Mouse (Mus musculus) stomach, postnatal 0 days (tissue): Measurements from ENCODE around the gene Cblb. TPM values are rescaled to one million over a fixed set of nuclear protein-coding genes. Genes with fewer than 3 reads are reported as not detected.

Experiments
- ATAC-seq: fragments of 200-750 bp; cut with Nextera tagmentation; 2 replicates; pipeline ENCODE4 v1.8.0; 2017; ENCODE audit not compliant: low FRiP score, low TSS enrichment
- DNase-seq: peaks from one replicate; pipeline ENCODE4 v3.0.0-alpha.2; 2016; ENCODE audit warnings: low spot score
- H3K27ac ChIP-seq: fragments of 300-500 bp; sonication (generic); replicated peaks from 2 replicates; pipeline ENCODE4 v1.5.1; 2014; ENCODE audit warnings: mild to moderate bottlenecking, control low read depth
- H3K27me3 ChIP-seq: fragments of 300-500 bp; sonication (generic); 2 replicates; pipeline ENCODE4 v1.6.1; 2014; ENCODE audit warnings: low read length; ENCODE audit not compliant: control insufficient read depth, insufficient read depth
- H3K36me3 ChIP-seq: fragments of 300-500 bp; sonication (generic); 2 replicates; pipeline ENCODE4 v1.6.1; 2014; ENCODE audit warnings: low read length, mixed read lengths; ENCODE audit not compliant: control insufficient read depth, insufficient read depth
- H3K4me1 ChIP-seq: fragments of 300-500 bp; sonication (generic); replicated peaks from 2 replicates; pipeline ENCODE4 v1.6.1; 2014; ENCODE audit warnings: antibody characterized with exemption; ENCODE audit not compliant: control insufficient read depth, insufficient read depth
- H3K4me2 ChIP-seq: fragments of 300-500 bp; sonication (generic); replicated peaks from 2 replicates; pipeline ENCODE4 v1.6.1; 2014; ENCODE audit warnings: low read depth, mild to moderate bottlenecking, control low read depth, moderate library complexity
- H3K4me3 ChIP-seq: fragments of 300-500 bp; sonication (generic); 2 replicates; pipeline ENCODE4 v1.5.1; 2014; ENCODE audit warnings: low read depth, low read length, control low read depth
- H3K9ac ChIP-seq: fragments of 300-500 bp; sonication (generic); 2 replicates; pipeline ENCODE4 v1.6.1; 2014; ENCODE audit warnings: mild to moderate bottlenecking, low read length, control low read depth, mixed read lengths
- H3K9me3 ChIP-seq: fragments of 300-500 bp; sonication (generic); 2 replicates; pipeline ENCODE4 v1.6.1; 2016; ENCODE audit warnings: low read length; ENCODE audit not compliant: control insufficient read depth
- CTCF ChIP-seq: IDR thresholded peaks from 2 replicates; pipeline ENCODE4 v1.5.1; 2016; ENCODE audit warnings: antibody characterized with exemption, low read depth, mild to moderate bottlenecking, moderate library complexity
- EP300 ChIP-seq: optimal IDR thresholded peaks from 2 replicates; pipeline ENCODE3; 2016; ENCODE audit warnings: antibody characterized with exemption
- WGBS: fragments of 180-500 bp; shearing (Covaris S2); extraction: QIAGEN DNeasy Blood & Tissue Kit; methylation state at CpG from one replicate; pipeline ENCODE4 v1.1.7; 2014; 5-methylcytosine and 5-hydroxymethylcytosine counted together
- polyA plus RNA-seq: library from polyadenylated mRNA; unstranded; fragments of >200 nt; fragmentation: Nextera tagmentation; extraction: Ambion mirVana; gene quantifications from 2 replicates; pipeline ENCODE4 v1.2.1, GENCODE M21; 2015

Cblb gene
- polyA plus RNA-seq, 1 experiment from 2014 or later = 4.0 TPM

GRCm38 (mm10) chr16:52143101-52143500 is 112.1 kb downstream of the Cblb start:
- no peak overlapping the region for H3K4me3 ChIP-seq
- DNase-seq (no peak), ATAC-seq (no peak)
- H3K27ac ChIP-seq = no peak overlapping the region
- no peaks in the 10 kb centered on the region for H3K27me3 ChIP-seq
- TF ChIP-seq EP300 (no peak), CTCF (no peak)
- no peaks in the 10 kb centered on the region for H3K9me3 ChIP-seq
- H3K36me3 ChIP-seq = no peaks in the 10 kb centered on the region; the same call in 1 of the 2 replicates
- no peak overlapping the region for H3K4me2 ChIP-seq
- WGBS = 91% methylated on average over 13 of the region's 13 CpGs
- no peaks in the 10 kb centered on the region for H3K4me1 ChIP-seq
- H3K9ac ChIP-seq = no peak overlapping the region

GRCm38 (mm10) chr16:52143818-52144217 is 112.8 kb downstream of the Cblb start:
- ATAC-seq = no peak
- no peaks in the 10 kb centered on the region for H3K9me3 ChIP-seq
- no peak for TF ChIP-seq EP300
- no peak for TF ChIP-seq CTCF
- H3K4me3 ChIP-seq = no peak overlapping the region
- no peak for DNase-seq
- WGBS = 94% methylated on average over 3 of the region's 3 CpGs
- no peaks in the 10 kb centered on the region; the same call in 1 of the 2 replicates for H3K36me3 ChIP-seq
- H3K4me1 ChIP-seq = no peaks in the 10 kb centered on the region
- no peak overlapping the region for H3K27ac ChIP-seq
- H3K4me2 ChIP-seq = no peak overlapping the region
- H3K9ac ChIP-seq = no peak overlapping the region
- no peaks in the 10 kb centered on the region for H3K27me3 ChIP-seq

- no peak for DNase-seq
- Histone ChIP-seq H3K9me3 (no peaks in the 10 kb centered on the region), H3K4me1 (no peaks in the 10 kb centered on the region)
These were observed 113.8 kb downstream of the Cblb start for GRCm38 (mm10) chr16:52144792-52145191.

GRCm38 (mm10) chr16:52145552-52145951 is 114.5 kb downstream of the Cblb start:
- no peak overlapping the region for H3K4me2 ChIP-seq
- no peaks in the 10 kb centered on the region for H3K9me3 ChIP-seq
- TF ChIP-seq CTCF = no peak
- no peak for TF ChIP-seq EP300
- H3K27me3 ChIP-seq = no peaks in the 10 kb centered on the region
- H3K4me1 ChIP-seq = no peaks in the 10 kb centered on the region
- no peaks in the 10 kb centered on the region; the same call in 1 of the 2 replicates for H3K36me3 ChIP-seq
- WGBS = 64% methylated on average over 4 of the region's 4 CpGs
- no peak overlapping the region for H3K4me3 ChIP-seq
- no peak overlapping the region for H3K9ac ChIP-seq
- ATAC-seq = no peak
- DNase-seq = no peak
- 0 out of 2 replicates have a peak overlapping the region, but pooled peaks have one; percentile 45 for H3K27ac ChIP-seq

More at GRCm38 (mm10) chr16:52144792-52145191, 113.8 kb downstream of the Cblb start:
- Histone ChIP-seq H3K4me2 (no peak overlapping the region), H3K27me3 (no peaks in the 10 kb centered on the region), H3K27ac (no peak overlapping the region), H3K9ac (no peak overlapping the region), H3K4me3 (no peak overlapping the region), H3K36me3 (no peaks in the 10 kb centered on the region; the same call in 1 of the 2 replicates)
- no peak for ATAC-seq
- WGBS = 82% methylated on average over 5 of the region's 5 CpGs
- TF ChIP-seq CTCF (no peak), EP300 (no peak)

GRCm38 (mm10) chr16:52146976-52147696 is 116.1 kb downstream of the Cblb start:
- Histone ChIP-seq H3K27me3 (no peaks in the 10 kb centered on the region), H3K9ac (no peak overlapping the region), H3K36me3 (no peaks in the 10 kb centered on the region; the same call in 1 of the 2 replicates), H3K9me3 (no peaks in the 10 kb centered on the region), H3K27ac (no peak overlapping the region), H3K4me3 (no peak overlapping the region), H3K4me2 (no peak overlapping the region), H3K4me1 (no peaks in the 10 kb centered on the region)
- 77% methylated on average over 11 of the region's 11 CpGs for WGBS
- ATAC-seq (no peak), DNase-seq (no peak)
- TF ChIP-seq CTCF = no peak
- TF ChIP-seq EP300 = no peak

- DNase-seq (no peak), ATAC-seq (no peak)
- Histone ChIP-seq H3K9me3 (no peaks in the 10 kb centered on the region), H3K9ac (no peak overlapping the region), H3K4me1 (no peaks in the 10 kb centered on the region), H3K27ac (no peak overlapping the region), H3K4me2 (no peak overlapping the region), H3K36me3 (no peaks in the 10 kb centered on the region; the same call in 1 of the 2 replicates), H3K27me3 (no peaks in the 10 kb centered on the region), H3K4me3 (no peak overlapping the region)
- TF ChIP-seq EP300 (no peak), CTCF (no peak)
- WGBS = 75% methylated on average over 6 of the region's 6 CpGs
These were observed 117.0 kb downstream of the Cblb start for GRCm38 (mm10) chr16:52148041-52148440.
